Mouse (Mus musculus): ENCODE data around the gene H2-DMb2.

- TF ChIP-seq E2F4 (IDR thresholded peaks at IDR 0.05; ENCODE audit: insufficient read depth) = no peak
- TF ChIP-seq POLR2AphosphoS2 (IDR thresholded peaks at IDR 0.05; ENCODE audit: insufficient read length, low read depth) = no peak
- TF ChIP-seq POLR2A (IDR thresholded peaks at IDR 0.05; ENCODE audit: insufficient read length, low read depth) = no peak
- TF ChIP-seq MAX (IDR thresholded peaks at IDR 0.05; ENCODE audit: low read depth) = no peak
- no peak for TF ChIP-seq MYOG (IDR thresholded peaks at IDR 0.05; ENCODE audit: control insufficient read depth in 1 of 3, insufficient read depth in 1 of 3, insufficient read length in 2 of 3, low read depth in 2 of 3)
- no peak for TF ChIP-seq MYOD1 (IDR thresholded peaks at IDR 0.05; ENCODE audit: control insufficient read depth in 1 of 3, insufficient read length in 2 of 3, low read depth in 2 of 3)
- no peak for TF ChIP-seq SRF (IDR thresholded peaks at IDR 0.05; ENCODE audit: control insufficient read depth, insufficient read length, low read depth)
- TF ChIP-seq USF1 (IDR thresholded peaks at IDR 0.05; ENCODE audit: low read depth) = no peak
- no peak for TF ChIP-seq CEBPB (IDR thresholded peaks at IDR 0.05; ENCODE audit: insufficient read depth, poor library complexity, severe bottlenecking)
- TF ChIP-seq TCF12 (IDR thresholded peaks at IDR 0.05; ENCODE audit: insufficient read depth, poor library complexity, severe bottlenecking) = no peak
- TF ChIP-seq TCF3 (IDR thresholded peaks at IDR 0.05; ENCODE audit: insufficient read length, low read depth) = no peak
These were observed 5.5 kb upstream of the H2-DMb2 start for GRCm38 (mm10) chr17:34137601-34138000.

Data from myocyte (in vitro differentiated cells).